Mouse (Mus musculus) kidney, embryonic 16.5 days (tissue): ENCODE results near the gene Dusp5. TPM values are rescaled to one million over a fixed set of nuclear protein-coding genes. Genes with fewer than 3 reads are reported as not detected.

ENCODE experiments used
- ATAC-seq: fragments of 200-750 bp; cut with Nextera tagmentation; 2 replicates; pipeline ENCODE4 v1.8.0; 2017; ENCODE audit warnings: moderate TSS enrichment; ENCODE audit not compliant: low FRiP score, low TSS enrichment
- H3K27ac ChIP-seq: fragments of 300-500 bp; sonication (generic); 2 replicates; pipeline ENCODE4 v1.5.1; 2014; ENCODE audit warnings: low read length
- H3K27me3 ChIP-seq: fragments of 300-500 bp; sonication (generic); 2 replicates; pipeline ENCODE4 v1.6.1; 2014; ENCODE audit warnings: low read length, control low read depth, mixed read lengths; ENCODE audit not compliant: insufficient read depth
- H3K36me3 ChIP-seq: fragments of 300-500 bp; sonication (generic); 2 replicates; pipeline ENCODE4 v1.6.1; 2014; ENCODE audit warnings: low read length, control low read depth, mixed read lengths; ENCODE audit not compliant: insufficient read depth
- H3K4me1 ChIP-seq: fragments of 300-500 bp; sonication (generic); 2 replicates; pipeline ENCODE4 v1.6.1; 2014; ENCODE audit warnings: low read length, control low read depth, mixed read lengths; ENCODE audit not compliant: insufficient read depth
- H3K4me2 ChIP-seq: fragments of 300-500 bp; sonication (generic); replicated peaks from 2 replicates; pipeline ENCODE4 v1.6.1; 2014; ENCODE audit warnings: low read depth, low read length
- H3K4me3 ChIP-seq: fragments of 300-500 bp; sonication (generic); 2 replicates; pipeline ENCODE4 v1.5.1; 2014; ENCODE audit warnings: mild to moderate bottlenecking, low read length
- H3K9ac ChIP-seq: fragments of 300-500 bp; sonication (generic); replicated peaks from 2 replicates; pipeline ENCODE4 v1.6.1; 2014; ENCODE audit warnings: low read length
- H3K9me3 ChIP-seq: fragments of 300-500 bp; sonication (generic); 2 replicates; pipeline ENCODE4 v1.6.1; 2016; ENCODE audit warnings: low read length, control low read depth
- WGBS: fragments of 180-500 bp; shearing (Covaris S2); extraction: QIAGEN DNeasy Blood & Tissue Kit; methylation state at CpG from one replicate; pipeline ENCODE4 v1.1.7; 2014; 5-methylcytosine and 5-hydroxymethylcytosine counted together
- polyA plus RNA-seq: library from polyadenylated mRNA; unstranded; fragments of >200 nt; fragmentation: Nextera tagmentation; extraction: Ambion mirVana; gene quantifications from 2 replicates; pipeline ENCODE4 v1.2.1, GENCODE M21; 2015

Dusp5 gene
- polyA plus RNA-seq, 1 experiment from 2014 or later = 9.6 TPM

DNA sequence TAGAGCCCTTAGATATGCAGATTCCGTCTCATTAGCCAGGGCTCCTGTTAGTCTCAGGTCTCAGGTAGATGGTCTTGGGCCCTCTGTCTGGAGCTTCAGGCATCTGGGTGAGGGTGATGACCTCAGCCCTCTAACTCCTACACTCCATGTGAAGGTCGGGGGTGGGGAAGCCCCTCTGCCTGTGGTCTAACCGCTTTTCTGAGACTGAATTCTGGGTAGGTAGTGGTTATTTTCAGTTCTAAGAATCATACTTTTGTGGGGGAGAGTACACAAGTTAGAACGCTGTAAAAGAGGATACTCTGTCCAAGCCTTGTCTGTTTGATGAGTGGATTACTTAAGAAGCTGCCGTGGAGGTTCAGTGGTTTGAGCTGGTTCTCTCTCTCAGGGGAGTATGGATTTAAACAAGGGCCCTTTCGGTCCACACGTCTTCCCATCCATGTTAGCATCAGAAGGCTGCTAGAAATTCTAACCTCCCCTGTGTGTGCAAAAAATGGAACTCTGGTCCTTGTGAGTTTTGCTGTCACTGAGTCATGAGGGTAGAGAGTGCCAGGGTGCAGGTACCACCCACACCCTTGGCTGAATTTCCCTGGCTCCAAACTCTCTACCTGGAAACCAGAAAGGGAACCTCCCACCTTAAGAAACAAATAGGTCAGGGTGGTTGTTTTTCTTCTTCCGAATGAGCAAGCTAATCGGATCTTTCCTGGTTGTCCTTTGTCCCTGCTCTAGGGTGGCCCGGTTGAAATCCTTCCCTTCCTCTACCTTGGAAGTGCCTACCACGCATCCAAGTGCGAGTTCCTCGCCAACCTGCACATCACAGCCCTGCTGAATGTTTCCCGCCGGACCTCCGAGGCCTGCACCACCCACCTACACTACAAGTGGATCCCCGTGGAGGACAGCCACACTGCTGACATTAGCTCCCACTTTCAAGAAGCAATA lies 8.1 kb downstream of the Dusp5 start:
- H3K36me3 ChIP-seq = peaks cover 16% of the 10 kb centered on the region
- H3K4me1 ChIP-seq = peaks cover 18% of the 10 kb centered on the region
- no peak overlapping the region for H3K4me2 ChIP-seq
- H3K9me3 ChIP-seq = no peaks in the 10 kb centered on the region
- WGBS = 83% methylated on average over 17 of the region's 17 CpGs
- no peak for ATAC-seq
- no peak overlapping the region for H3K9ac ChIP-seq
- H3K27ac ChIP-seq = no peak overlapping the region
- H3K4me3 ChIP-seq = no peak overlapping the region
- H3K27me3 ChIP-seq = no peaks in the 10 kb centered on the region

- ATAC-seq = no peak
- H3K4me1 ChIP-seq = peaks cover 10% of the 10 kb centered on the region; the same call in 1 of the 2 replicates
- no peak overlapping the region for H3K4me3 ChIP-seq
- no peak overlapping the region for H3K4me2 ChIP-seq
- H3K9me3 ChIP-seq = no peaks in the 10 kb centered on the region
- H3K27me3 ChIP-seq = no peaks in the 10 kb centered on the region
- peaks cover 16% of the 10 kb centered on the region for H3K36me3 ChIP-seq
- H3K27ac ChIP-seq = no peak overlapping the region
- WGBS = 90% methylated on average over 11 of the region's 11 CpGs
- H3K9ac ChIP-seq = no peak overlapping the region
Observed at GRCm38 (mm10) chr19:53538024-53538423, 9.1 kb downstream of the Dusp5 start.

DNA sequence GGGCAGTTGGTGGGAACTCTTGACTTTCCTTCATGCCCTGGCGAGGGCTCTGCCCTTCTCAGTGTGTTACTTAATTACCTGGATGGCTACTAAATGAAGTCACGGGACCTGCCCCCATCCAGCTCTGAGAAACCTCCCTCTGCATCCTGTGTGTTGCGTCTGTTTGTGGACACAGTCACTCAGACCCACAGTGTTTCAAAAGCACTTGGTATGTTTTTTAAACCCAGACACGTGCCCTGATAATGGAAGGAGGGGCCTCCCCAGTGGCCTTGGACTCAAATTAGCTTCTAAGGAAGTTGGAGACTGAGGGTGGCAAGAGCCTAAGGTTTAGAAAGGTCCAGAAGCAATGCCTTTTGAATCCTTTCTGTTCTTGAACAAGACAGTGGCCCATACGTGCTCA lies 9.9 kb downstream of the Dusp5 start:
- H3K27ac ChIP-seq = peak overlapping the region; percentile 20; the same call in 1 of the 2 replicates
- no peak for ATAC-seq
- peaks cover 10% of the 10 kb centered on the region; the same call in 1 of the 2 replicates for H3K4me1 ChIP-seq
- H3K9me3 ChIP-seq = no peaks in the 10 kb centered on the region
- 66% methylated on average over 5 of the region's 5 CpGs for WGBS
- no peak overlapping the region for H3K4me3 ChIP-seq
- no peak overlapping the region for H3K4me2 ChIP-seq
- H3K27me3 ChIP-seq = no peaks in the 10 kb centered on the region
- H3K36me3 ChIP-seq = peaks cover 16% of the 10 kb centered on the region
- no peak overlapping the region for H3K9ac ChIP-seq

DNA sequence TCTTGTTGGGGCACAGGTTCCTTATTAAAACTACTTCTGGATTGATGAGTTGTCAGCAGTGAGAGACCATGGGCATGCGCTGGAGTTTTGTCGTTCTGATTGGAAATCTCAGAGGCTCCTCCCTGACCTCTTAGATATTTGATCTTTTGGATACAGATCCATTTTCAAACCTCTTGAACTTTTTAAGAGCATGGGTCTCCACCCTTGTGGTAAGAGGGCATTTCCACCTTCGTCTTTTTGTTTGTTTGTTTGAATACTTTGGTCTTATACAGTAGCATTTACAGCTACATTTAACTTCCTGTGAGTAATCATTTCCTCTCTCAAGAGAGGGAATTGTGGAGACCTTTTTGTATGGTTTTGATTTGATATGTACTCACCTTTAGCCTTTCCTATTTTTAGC lies 10.4 kb downstream of the Dusp5 start:
- no peak overlapping the region; the same call in 1 of the 2 replicates for H3K27ac ChIP-seq
- WGBS = 44% methylated on average over 3 of the region's 3 CpGs
- H3K4me3 ChIP-seq = no peak overlapping the region
- no peak overlapping the region for H3K9ac ChIP-seq
- ATAC-seq = no peak
- no peaks in the 10 kb centered on the region for H3K9me3 ChIP-seq
- H3K4me2 ChIP-seq = no peak overlapping the region
- H3K27me3 ChIP-seq = no peaks in the 10 kb centered on the region
- H3K4me1 ChIP-seq = peaks cover 10% of the 10 kb centered on the region; the same call in 1 of the 2 replicates
- peaks cover 16% of the 10 kb centered on the region for H3K36me3 ChIP-seq

DNA sequence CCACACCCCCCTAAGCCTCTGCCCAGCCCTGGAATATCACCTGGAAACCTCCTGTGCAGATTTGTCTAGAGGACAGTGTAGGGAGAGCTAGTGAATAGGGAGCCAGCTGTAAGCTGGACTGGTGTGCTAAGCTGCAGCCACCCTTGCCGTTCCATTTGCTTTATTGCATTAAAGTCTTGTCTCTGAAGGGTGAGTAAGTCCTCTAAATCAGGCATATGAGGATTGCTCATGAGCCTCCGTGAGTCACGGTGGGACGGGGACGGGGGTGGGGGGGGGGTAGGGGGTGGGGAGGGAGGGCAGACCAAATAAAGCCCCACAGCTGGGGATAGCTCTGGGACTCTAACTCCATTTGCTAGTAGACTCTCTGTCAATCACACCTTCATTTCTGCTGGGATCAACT lies 14.7 kb downstream of the Dusp5 start:
- Histone ChIP-seq H3K27me3 (no peaks in the 10 kb centered on the region), H3K36me3 (peaks cover 13% of the 10 kb centered on the region), H3K9ac (no peak overlapping the region), H3K4me2 (no peak overlapping the region), H3K9me3 (no peaks in the 10 kb centered on the region), H3K4me3 (no peak overlapping the region), H3K27ac (no peak overlapping the region), H3K4me1 (peaks cover 21% of the 10 kb centered on the region)
- 20% methylated on average over 5 of the region's 5 CpGs for WGBS
- no peak for ATAC-seq

- Histone ChIP-seq H3K27ac (no peak overlapping the region), H3K4me1 (peaks cover 14% of the 10 kb centered on the region), H3K9ac (no peak overlapping the region), H3K4me2 (no peak overlapping the region), H3K36me3 (peaks cover 13% of the 10 kb centered on the region), H3K9me3 (no peaks in the 10 kb centered on the region), H3K4me3 (no peak overlapping the region), H3K27me3 (no peaks in the 10 kb centered on the region)
- WGBS = 47% methylated on average over 4 of the region's 4 CpGs
- ATAC-seq = no peak
Observed at GRCm38 (mm10) chr19:53544923-53545561, 16.1 kb downstream of the Dusp5 start.

DNA sequence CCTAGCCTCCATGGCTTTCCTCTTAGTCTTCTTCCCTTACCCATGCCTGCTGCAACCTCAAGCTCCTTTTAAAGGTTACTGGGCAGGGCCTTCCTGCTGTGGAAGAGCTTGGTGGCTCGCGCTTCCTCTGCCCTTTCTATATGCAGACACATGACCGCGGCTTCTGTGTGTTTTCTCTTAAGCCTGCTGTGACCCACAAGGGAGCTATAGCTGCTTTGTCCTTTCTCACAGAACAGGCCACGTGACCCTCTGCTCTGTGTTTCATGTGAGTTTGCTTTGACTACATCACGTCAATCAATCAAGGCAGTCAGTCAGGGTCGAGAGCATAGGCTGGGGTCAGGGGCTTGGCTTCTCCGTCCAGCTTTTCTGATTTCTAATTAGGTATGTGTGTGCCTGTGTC lies 18.7 kb downstream of the Dusp5 start:
- 54% methylated on average over 8 of the region's 8 CpGs for WGBS
- Histone ChIP-seq H3K9me3 (no peaks in the 10 kb centered on the region), H3K27me3 (no peaks in the 10 kb centered on the region), H3K27ac (no peak overlapping the region), H3K4me1 (peaks cover 20% of the 10 kb centered on the region), H3K9ac (no peak overlapping the region), H3K36me3 (no peaks in the 10 kb centered on the region), H3K4me3 (no peak overlapping the region), H3K4me2 (no peak overlapping the region)
- ATAC-seq = no peak

DNA sequence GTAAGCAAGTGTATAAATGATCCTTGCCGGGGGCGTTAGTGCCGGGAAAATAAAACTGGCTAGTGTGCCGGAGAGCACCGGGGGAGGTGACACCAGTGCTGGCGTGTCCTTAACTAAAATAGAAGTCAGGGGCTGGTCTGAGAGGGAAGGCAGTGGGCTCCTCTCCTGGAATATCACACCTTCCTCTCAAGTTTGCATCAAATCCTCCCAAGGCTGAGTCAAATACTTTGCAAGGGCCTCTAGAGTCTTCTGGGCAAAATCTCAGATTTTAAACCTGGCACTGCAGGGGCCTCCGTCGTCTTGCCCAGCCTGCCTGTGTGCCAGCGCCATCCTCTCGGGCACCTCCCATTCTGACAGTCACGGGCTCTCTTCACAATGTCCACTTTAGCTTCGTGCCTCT lies 22.1 kb downstream of the Dusp5 start:
- no peaks in the 10 kb centered on the region for H3K27me3 ChIP-seq
- no peak overlapping the region for H3K4me2 ChIP-seq
- peaks cover 26% of the 10 kb centered on the region for H3K4me1 ChIP-seq
- H3K27ac ChIP-seq = no peak overlapping the region
- H3K36me3 ChIP-seq = no peaks in the 10 kb centered on the region
- H3K9me3 ChIP-seq = no peaks in the 10 kb centered on the region
- WGBS = 54% methylated on average over 12 of the region's 12 CpGs
- ATAC-seq = no peak
- H3K4me3 ChIP-seq = no peak overlapping the region
- no peak overlapping the region for H3K9ac ChIP-seq

- Histone ChIP-seq H3K9ac (no peak overlapping the region), H3K9me3 (no peaks in the 10 kb centered on the region), H3K27me3 (no peaks in the 10 kb centered on the region), H3K4me2 (no peak overlapping the region), H3K4me3 (no peak overlapping the region), H3K27ac (no peak overlapping the region), H3K4me1 (peaks cover 31% of the 10 kb centered on the region), H3K36me3 (no peaks in the 10 kb centered on the region)
- ATAC-seq = no peak
- WGBS = 26% methylated on average over 10 of the region's 10 CpGs
Observed at GRCm38 (mm10) chr19:53552216-53552786, 23.4 kb downstream of the Dusp5 start.
